Mouse (Mus musculus): ENCODE data around the gene Plk2. TPM values are rescaled to one million over a fixed set of nuclear protein-coding genes. Genes with fewer than 3 reads are reported as not detected.
A peak's percentile ranks its signal among the peaks of the same experiment; 100 is the strongest.
"Not testable (repeated sequence)": the region's sequence is repeated elsewhere in the genome, so short reads cannot be mapped to it uniquely, and the experiment has no call there.

Gene Plk2
- total RNA-seq, 2 experiments from 2014 or later = 3.6 to 6.5 TPM

DNA sequence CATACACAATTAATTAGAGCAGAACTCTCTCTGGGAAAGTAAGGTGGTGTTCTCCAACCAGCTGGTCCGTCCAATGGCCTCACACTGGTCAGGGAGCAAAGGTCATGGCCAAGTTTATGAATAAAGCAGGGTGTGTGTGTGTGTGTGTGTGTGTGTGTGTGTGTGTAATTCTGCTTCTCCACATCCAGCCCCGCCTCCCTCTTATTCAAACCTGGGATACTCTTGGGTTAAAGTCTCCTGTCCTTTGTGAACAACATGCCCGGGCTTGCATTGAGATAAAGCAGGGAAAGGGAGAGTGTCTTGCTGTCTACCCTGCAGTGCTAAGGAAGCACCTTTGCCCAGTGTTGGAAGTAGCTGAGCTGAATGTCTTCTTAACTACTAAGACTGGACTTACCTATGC lies 2.2 kb upstream of the Plk2 start:
- TF ChIP-seq CTCF (IDR thresholded peaks at IDR 0.05) = no peak
- Histone ChIP-seq H3K4me3 (no peak overlapping the region), H3K27ac (no peak overlapping the region)
- intact Hi-C loops (cut with DNase I) = loop anchor here (1.0 to 10.0 kb wide), 4 partner anchors 302 to 846 kb away; no protein-coding TSS in a partner anchor
- no peak for DNase-seq

DNA sequence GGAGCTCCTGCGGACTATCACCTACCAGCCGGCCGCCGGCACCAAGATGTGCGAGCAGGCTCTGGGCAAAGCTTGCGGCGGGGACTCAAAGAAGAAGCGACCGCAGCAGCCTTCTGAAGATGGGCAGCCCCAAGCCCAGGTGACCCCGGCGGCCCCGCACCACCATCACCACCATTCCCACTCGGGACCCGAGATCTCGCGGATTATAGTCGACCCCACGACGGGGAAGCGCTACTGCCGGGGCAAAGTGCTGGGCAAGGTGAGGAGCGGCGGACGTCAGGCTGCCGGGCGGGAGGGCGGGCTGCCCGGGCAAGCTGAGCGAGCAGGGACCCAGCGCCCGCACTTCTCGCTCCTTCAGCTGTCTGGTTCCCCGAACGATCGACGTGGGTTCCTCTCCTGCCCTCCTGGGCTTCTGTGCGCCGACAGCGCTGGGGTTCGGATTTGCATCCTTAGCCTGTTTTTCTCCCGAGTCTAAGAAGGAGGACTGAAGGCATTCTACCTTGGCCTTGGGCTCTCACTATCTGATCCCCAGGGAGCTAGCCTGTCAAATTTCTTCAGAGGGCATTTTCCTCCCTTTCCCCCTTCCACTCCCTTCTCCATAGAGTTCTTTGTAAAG lies 441 bp downstream of the Plk2 start:
- intact Hi-C loops (cut with DNase I) = loop anchor here (5.0 to 10.0 kb wide), 3 partner anchors 167 to 470 kb away; no protein-coding TSS in a partner anchor
- H3K27ac ChIP-seq = peak overlapping the region; percentile 86
- no peak for TF ChIP-seq CTCF (IDR thresholded peaks at IDR 0.05)
- DNase-seq = peak; percentile 49
- peak overlapping the region; percentile 86 for H3K4me3 ChIP-seq

DNA sequence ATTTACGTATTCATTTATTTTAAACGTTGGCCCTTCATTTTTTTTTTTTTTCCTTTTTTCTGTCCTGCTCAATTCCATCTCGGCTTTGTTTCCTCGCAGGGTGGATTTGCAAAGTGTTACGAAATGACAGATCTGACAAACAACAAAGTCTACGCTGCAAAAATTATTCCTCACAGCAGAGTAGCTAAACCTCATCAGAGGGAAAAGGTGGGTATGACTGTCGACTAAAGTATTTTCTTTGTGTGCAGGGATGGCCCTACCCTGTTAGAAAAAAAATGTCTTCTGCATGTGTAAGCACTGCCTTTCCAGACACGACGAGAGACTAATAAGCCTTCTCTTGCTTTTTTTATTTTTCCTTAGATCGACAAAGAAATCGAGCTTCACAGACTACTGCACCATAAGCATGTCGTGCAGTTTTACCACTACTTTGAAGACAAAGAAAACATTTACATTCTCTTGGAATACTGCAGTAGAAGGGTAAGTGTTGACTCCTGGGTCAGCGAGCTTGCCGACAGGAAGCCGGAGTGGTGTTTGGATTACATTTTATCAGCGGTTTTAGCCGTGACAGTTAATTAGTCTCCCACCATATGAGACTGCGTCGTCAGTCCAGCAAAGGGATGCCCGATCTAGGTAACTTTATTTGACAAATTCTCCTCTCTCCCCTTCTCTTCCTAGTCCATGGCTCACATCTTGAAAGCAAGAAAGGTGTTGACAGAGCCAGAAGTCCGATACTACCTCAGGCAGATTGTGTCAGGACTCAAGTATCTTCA lies 1.3 kb downstream of the Plk2 start:
- intact Hi-C loops (cut with DNase I) = loop anchor here (5.0 to 10.0 kb wide), 3 partner anchors 166 to 469 kb away; no protein-coding TSS in a partner anchor
- Histone ChIP-seq H3K4me3 (peak overlapping the region; percentile 86), H3K27ac (peak overlapping the region; percentile 86)
- no peak for DNase-seq
- no peak for TF ChIP-seq CTCF (IDR thresholded peaks at IDR 0.05)

DNA sequence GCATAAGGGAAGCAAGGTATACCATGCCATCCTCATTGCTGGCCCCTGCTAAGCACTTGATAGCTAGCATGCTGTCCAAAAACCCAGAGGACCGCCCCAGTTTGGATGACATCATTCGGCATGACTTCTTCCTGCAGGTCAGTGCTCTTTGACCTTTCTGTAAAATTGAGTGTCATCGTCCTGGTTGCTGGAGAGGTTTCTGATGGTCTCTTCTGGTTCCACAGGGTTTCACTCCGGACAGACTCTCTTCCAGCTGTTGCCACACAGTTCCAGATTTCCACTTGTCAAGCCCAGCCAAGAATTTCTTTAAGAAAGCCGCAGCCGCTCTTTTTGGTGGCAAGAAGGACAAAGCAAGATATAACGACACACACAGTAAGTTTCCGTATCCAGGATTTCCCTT lies 2.9 kb downstream of the Plk2 start:
- peak overlapping the region; percentile 68 for H3K27ac ChIP-seq
- peak overlapping the region; percentile 86 for H3K4me3 ChIP-seq
- intact Hi-C loops (cut with DNase I) = loop anchor here (5.0 to 10.0 kb wide), 3 partner anchors 165 to 467 kb away; no protein-coding TSS in a partner anchor
- no peak for TF ChIP-seq CTCF (IDR thresholded peaks at IDR 0.05)
- no peak for DNase-seq

DNA sequence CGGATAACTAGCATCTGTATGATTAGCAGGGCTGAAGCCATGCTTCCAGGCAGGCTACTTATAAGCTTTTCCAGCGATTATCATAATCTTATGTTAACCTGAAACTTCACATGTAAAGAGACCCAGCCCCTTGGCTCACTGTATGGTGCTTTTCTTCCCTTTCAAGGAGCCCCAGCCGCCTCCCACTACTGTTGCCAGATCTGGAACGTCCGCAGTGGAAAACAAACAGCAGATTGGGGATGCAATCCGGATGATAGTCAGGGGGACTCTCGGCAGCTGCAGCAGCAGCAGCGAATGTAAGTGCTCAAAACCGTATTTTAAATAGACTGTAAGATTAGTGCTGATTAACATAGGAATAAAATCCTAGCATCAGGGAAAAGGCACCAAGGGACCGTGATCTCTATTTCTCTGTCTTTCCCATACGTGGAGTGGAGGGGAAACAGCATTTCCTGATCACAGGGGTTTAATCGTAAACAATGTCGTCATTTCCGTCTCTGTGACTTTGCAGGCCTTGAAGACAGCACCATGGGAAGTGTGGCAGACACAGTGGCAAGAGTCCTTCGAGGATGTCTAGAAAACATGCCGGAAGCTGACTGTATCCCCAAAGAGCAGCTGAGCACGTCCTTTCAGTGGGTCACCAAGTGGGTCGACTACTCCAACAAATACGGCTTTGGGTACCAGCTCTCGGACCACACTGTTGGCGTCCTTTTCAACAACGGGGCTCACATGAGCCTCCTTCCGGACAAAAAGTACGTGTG lies 3.8 kb downstream of the Plk2 start:
- Histone ChIP-seq H3K4me3 (peak overlapping the region; percentile 86), H3K27ac (peak overlapping the region; percentile 68)
- TF ChIP-seq CTCF (IDR thresholded peaks at IDR 0.05) = no peak
- no peak for DNase-seq
- intact Hi-C loops (cut with DNase I) = loop anchor here (5.0 to 10.0 kb wide), 3 partner anchors 164 to 466 kb away; no protein-coding TSS in a partner anchor

DNA sequence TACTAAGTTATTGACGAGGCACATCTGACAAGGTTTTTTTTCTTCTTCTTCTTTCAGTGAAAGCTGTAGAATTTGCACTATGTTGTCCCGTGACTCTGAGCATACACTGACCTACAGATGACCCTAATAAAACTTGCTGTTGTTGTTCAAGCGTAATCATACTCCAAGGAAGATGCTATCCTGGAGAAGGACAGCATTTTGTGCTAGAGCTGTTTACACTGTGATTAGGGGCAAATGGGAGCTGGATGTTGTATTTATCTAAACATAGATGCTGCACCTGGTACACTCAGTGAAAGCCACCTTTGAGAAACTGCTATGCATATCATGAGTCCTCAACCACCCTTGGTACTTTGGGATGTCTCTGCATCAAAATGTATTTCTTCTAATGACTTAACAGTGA lies 6.6 kb downstream of the Plk2 start:
- TF ChIP-seq CTCF (IDR thresholded peaks at IDR 0.05) = no peak
- no peak for DNase-seq
- Histone ChIP-seq H3K4me3 (no peak overlapping the region), H3K27ac (no peak overlapping the region)
- intact Hi-C loops (cut with DNase I) = no loop called here

DNA sequence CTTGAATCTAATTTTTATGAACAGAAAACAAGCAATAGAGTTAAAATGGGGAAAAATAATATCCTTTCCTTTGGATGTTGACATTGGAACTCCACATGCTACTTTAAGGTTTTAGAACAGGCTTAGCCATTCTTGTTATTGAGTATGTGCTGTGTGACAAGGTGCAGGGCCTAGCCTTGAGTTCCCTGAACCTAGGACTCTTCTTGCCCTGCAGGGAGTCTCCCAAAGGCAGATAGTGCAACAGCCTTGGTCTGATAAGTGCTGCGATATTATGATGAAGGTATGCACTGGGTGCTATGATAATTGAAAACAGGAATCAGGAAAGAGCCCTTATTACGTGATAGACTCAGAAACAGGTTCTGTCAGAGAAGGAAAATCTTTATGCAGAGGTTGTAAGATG lies 7.0 kb downstream of the Plk2 start:
- TF ChIP-seq CTCF (IDR thresholded peaks at IDR 0.05) = no peak
- H3K4me3 ChIP-seq = no peak overlapping the region
- no peak for DNase-seq
- intact Hi-C loops (cut with DNase I) = no loop called here
- H3K27ac ChIP-seq = no peak overlapping the region

DNA sequence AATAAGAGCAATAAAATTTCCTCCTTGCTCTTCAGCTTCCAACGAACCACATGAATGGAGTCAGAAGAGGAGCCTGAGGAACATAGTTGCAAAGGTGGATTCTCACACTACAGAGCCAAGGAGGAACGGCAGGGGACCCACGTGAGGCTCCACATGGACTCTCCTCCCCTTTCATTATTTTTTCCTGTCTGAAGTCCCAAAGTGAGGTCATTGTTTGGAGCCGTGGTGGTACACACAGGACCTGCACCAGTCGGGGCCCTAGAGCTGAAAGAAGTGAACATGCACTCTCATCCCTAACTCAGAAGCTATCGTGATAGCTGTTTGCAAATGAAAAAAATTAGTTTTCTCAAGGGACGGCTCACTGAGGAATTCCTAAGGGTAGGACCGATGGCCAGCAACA lies 9.2 kb downstream of the Plk2 start:
- Histone ChIP-seq H3K27ac (no peak overlapping the region), H3K4me3 (no peak overlapping the region)
- intact Hi-C loops (cut with DNase I) = no loop called here
- no peak for TF ChIP-seq CTCF (IDR thresholded peaks at IDR 0.05)
- no peak for DNase-seq

DNA sequence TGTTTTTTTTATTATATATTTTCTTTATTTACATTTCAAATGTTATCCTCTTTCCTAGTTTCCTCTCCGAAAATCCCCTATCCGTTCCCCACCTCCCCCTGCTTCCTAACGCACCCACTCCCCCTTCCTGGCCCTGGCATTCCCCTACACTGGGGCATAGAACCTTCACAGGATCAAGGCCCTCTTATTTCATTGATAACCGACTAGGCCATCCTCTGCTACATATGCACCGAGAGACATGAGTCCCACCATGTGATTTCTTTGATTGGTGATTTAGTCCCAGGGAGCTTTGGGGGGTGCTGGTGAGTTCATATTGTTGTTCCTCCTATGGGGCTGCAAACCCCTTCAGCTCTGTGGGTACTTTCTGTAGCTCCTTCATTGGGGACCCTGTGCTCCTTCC lies 9.8 kb downstream of the Plk2 start:
- intact Hi-C loops (cut with DNase I); DNase-seq; H3K27ac ChIP-seq; H3K4me3 ChIP-seq: not testable (repeated sequence)

DNA sequence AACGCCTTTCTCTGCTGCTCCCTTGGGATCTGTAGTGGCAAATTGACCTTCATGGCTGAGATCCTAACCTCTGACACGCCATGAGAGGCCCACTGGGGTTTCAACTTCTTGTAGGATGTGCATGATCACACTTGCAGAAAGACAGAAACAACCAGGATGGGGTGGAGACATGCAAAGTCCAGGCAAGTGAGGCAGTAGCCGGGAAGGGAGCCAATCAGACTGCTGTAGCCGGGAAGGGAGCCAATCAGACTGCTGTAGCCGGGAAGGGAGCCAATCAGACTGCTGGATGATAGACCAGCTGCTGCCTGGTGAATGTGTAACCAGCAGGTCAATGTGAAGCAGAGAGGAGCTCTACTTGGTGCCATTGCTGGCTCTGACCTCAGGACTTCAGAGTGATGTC lies 11.3 kb downstream of the Plk2 start:
- Histone ChIP-seq H3K4me3 (no peak overlapping the region), H3K27ac (no peak overlapping the region)
- TF ChIP-seq CTCF (IDR thresholded peaks at IDR 0.05) = no peak
- peak; percentile 60 for DNase-seq
- intact Hi-C loops (cut with DNase I) = no loop called here

DNA sequence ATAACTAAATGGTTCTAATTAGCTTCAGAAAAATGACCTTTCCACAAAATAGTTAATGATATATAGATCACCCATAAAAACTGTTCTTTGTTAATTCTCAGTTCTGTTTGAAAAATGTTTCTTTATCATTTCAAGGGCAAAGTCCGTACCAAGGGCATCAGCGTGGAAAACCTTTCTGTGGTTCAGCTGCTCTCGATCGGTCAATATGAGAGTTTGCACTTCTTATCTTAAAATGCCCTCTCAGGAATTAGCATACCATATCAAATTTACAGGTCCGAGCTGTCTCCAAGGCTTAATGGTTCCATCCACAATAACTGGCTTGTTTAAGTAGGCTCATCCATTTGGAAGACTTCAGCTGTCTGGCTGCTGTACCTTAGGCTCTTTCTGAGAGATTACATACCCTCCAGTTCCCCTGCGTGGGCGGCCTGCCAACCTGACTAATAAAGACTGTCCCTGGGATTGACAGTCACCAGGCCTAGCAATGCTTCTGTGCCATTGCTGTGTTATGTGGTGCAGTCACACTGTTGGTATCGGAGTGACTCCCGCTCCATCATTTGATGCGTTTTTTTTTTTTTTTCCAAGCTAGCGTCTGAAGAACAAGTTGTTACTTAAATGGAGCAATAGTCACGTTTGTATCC lies 17.8 kb downstream of the Plk2 start:
- intact Hi-C loops (cut with DNase I) = no loop called here
- Histone ChIP-seq H3K4me3 (no peak overlapping the region), H3K27ac (no peak overlapping the region)
- no peak for DNase-seq
- TF ChIP-seq CTCF (IDR thresholded peaks at IDR 0.05) = no peak

DNA sequence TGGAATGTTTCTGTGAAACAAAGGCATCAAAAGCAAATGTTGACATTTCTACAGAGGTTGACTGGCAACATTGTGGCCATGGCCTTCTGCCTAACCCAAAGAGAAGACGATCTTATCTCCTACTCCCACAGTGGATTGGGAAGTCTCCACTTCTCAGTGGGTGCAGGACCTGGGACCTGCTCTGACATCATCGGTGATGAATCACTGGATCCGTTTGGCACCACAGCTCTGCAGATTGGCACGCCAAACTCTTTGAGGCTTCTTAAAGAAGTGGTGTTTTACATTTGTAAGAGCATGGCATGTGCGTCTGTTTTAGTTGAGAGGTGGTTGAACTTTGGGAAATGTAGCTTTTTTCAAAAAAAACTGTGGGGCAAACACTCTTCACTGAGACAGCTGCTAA lies 23.8 kb downstream of the Plk2 start:
- Histone ChIP-seq H3K4me3 (no peak overlapping the region), H3K27ac (no peak overlapping the region)
- no peak for DNase-seq
- TF ChIP-seq CTCF (IDR thresholded peaks at IDR 0.05) = no peak
- intact Hi-C loops (cut with DNase I) = no loop called here

Measured in gastrocnemius, adult 2 months (tissue).